Mouse (Mus musculus): ENCODE data around the gene Mrps18a.

Mrps18a gene

DNA sequence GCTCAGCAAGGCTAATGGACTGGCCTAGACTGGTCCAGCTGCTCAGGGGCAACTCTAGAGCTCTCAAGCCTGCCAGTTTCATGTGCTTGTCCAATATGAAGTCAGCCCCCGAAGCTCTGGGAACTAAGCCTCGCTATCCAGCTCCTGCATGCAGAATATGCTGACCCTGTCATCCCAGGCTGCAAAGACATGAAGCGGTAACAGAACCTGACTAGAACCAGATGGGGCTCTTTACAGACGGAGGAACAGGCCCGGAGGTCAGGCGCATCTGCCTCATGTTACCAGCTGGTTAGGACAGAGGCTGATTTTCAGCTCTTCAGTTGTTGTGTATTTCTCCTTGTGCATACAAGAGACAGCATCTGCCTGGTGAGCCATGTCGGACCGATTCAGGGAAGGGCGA is 8.9 kb upstream of the Mrps18a start:
- DNase-seq (ENCODE audit: low spot score in 2 of 2): no peak

GRCm38 (mm10) chr17:46102608-46103159 is 8.1 kb upstream of the Mrps18a start:
- no peak for DNase-seq (ENCODE audit: low spot score in 2 of 2)

DNA sequence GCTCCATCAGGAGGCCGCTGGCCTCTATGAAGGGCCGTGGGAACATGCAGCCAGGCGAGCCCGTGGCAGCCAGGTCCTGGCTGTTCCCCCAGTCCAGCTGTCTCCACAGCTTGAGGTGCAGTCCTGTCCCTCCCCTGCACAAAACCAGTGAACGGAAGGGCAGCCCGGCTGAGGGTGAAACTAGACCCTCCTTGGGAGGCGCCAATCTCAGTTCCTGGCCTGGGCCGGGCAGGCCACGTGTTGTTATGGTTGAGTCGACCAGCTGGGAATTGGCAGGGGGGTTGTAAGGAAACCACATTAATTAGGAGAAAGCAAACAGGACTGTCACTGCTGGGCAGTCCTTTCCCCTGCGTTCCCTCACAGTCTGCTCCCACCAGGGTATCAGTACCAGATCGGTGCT is 6.3 kb upstream of the Mrps18a start:
- DNase-seq (ENCODE audit: low spot score in 2 of 2): peak in 1 of 2 experiments; percentile 49

GRCm38 (mm10) chr17:46108286-46108685 is 2.5 kb upstream of the Mrps18a start:
- DNase-seq (ENCODE audit: low spot score in 2 of 2): no peak

GRCm38 (mm10) chr17:46115489-46115888 is 4.7 kb downstream of the Mrps18a start:
- DNase-seq (ENCODE audit: low spot score in 2 of 2): no peak

- DNase-seq (ENCODE audit: low spot score in 2 of 2): no peak
Measured at GRCm38 (mm10) chr17:46116138-46116537, 5.4 kb downstream of the Mrps18a start.

DNA sequence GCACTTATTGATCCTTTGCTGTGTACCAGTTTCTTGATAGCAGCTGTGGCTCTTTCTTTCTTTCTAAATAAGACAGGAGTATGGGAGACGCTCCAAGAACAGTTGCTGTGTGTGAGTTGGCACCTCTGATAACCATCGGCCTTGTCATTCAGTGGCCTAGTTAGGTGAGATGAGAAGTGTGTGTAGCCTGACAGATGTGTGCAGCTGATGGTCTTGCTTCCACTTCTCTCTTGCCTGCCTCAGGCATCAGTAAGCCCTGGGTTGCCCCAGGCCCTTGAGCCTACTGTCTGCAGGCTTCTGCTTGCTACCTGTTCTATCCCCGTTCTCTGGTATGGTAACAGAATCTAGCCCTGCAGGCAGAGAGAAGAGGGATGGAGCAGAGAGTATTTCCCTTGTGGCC is 6.1 kb downstream of the Mrps18a start:
- DNase-seq (ENCODE audit: low spot score in 2 of 2): no peak

DNA sequence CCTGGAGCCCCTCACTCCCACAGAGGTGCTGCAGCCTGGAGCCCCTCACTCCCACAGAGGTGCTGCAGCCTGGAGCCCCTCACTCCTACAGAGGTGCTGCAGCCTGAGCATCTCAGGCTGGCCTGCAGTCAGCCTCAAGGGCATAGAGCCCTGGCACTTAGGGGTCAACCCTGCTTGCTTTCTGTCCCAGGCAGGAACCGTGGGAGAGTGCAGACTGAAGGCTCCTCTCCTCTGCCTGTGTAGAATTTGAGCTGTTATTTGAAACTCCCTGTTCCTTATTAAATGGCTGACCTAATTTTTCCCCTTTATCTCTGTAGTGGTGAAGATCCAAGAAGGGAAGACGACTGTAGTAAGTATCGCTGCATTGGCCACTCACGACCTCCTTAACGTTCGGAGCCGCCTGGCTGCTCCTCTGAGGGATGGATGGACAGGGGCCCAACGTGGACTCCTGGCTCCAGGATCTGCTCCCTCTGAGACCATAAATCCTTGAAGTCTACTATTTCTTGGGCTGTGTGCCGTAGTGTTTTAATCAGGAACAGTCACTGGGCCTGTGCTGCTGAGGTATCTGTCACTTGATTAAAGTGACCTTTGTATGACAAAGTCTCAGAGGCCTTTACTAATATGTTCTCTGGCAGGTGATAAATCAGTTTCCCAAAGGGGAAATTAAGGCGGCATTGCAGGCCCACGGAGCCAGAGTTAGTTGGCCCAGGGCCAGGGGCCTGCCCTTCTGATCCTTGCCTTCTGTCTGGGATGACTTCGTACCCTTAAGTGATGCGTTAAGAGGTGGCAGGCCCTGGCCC is 7.0 kb downstream of the Mrps18a start:
- no peak for DNase-seq (ENCODE audit: low spot score in 2 of 2)

- no peak for DNase-seq (ENCODE audit: low spot score in 2 of 2)
Measured at GRCm38 (mm10) chr17:46118423-46118850, 7.7 kb downstream of the Mrps18a start.

GRCm38 (mm10) chr17:46119641-46120040 is 8.9 kb downstream of the Mrps18a start:
- no peak for DNase-seq (ENCODE audit: low spot score in 2 of 2)

DNA sequence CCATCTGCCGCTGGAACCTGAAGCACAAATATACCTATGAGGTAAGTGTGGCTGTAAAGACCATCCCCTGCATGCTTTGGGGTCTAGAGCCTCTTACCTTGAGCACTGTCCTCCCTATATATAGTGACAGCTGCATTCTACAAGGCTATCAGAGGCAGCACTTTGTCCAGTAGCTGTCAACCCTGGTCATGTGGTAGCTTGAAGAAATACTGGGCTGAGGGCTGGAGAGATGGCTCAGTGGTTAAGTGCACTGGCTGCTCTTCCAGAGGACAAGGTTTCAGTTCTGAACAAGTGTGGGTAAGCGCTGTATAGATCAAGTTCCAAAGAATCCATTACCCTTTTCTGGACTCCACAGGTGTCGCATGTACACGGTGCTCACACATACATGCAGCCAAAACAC is 12.0 kb downstream of the Mrps18a start:
- DNase-seq (ENCODE audit: low spot score in 2 of 2): no peak

GRCm38 (mm10) chr17:46123285-46123684 is 12.5 kb downstream of the Mrps18a start:
- DNase-seq (ENCODE audit: low spot score in 2 of 2): no peak

- DNase-seq (ENCODE audit: low spot score in 2 of 2): no peak
Measured at GRCm38 (mm10) chr17:46123953-46124700, 13.3 kb downstream of the Mrps18a start.

- no peak for DNase-seq (ENCODE audit: low spot score in 2 of 2)
Measured at GRCm38 (mm10) chr17:46126608-46127007, 15.8 kb downstream of the Mrps18a start.

GRCm38 (mm10) chr17:46127814-46128493 is 17.2 kb downstream of the Mrps18a start:
- no peak for DNase-seq (ENCODE audit: low spot score in 2 of 2)

DNA sequence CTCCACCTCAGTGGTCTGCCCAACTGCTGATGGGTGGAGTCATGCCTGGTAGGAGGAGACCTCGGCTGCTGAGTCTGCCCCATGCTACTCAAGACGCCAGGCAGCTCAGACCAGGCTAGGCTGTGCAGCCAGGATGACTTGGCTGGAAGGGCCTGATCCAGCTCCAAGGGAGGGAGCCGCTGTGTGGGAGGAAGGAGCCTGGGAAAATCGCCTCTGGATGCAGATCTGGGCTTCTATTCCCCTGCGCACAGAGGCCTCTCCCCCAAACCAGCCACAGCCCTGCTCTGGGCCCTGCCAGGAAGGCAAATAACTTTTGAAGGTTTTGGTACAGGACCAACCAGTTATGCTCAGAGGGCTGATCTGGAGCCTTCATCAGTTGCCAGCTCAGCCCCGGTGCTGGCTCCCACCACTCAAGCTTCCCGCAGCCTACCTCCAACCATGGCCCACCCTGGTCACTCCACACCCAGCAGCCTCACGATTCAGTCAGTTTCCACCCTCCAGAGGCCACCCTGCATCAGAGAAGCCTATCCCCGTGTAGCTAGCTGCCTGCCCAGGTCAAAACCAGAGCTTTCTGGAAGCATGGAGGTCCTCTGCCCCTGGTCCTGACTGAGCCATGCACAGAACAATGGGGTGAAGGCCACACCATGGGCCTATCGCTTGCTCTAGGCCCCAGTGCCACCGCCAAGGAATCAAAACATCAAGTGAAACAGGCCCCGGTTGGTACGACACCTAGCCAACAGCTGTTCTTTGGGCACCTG is 19.1 kb downstream of the Mrps18a start:
- peak; percentile 66 to 74 for DNase-seq (ENCODE audit: low spot score in 2 of 2)

DNA sequence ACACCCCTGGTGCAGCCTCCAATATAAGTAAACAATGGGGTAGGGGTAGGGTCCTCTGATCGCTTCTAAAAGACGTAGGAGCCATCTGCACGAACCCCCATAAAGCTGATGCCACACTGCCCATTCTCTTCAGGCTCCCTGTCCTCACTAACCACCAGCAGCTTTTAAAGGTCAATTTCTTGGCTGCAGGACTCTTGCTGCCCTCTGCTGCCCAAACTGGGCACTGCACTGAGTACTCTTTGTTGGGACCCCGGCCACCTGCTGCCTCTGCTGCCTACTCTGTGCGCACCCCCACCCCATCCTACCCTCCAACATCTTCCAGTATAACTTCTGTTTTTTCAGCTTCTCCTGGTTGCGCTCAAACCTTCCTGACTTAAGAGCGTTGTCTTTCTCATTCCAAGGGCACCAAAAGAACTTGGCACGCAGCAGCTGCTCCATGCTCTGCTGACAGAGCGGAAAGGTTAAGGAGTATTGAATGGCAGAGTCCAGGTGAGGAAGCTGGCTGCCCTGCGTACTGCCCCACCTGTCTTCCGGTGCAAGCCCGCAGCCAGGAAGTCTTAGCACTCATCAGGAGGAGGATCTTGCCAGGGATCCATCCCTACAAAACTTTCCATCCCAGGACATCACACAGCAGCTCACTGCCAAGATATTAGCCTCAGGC is 21.4 kb downstream of the Mrps18a start:
- DNase-seq (ENCODE audit: low spot score in 2 of 2): peak; percentile 51 to 86

DNA sequence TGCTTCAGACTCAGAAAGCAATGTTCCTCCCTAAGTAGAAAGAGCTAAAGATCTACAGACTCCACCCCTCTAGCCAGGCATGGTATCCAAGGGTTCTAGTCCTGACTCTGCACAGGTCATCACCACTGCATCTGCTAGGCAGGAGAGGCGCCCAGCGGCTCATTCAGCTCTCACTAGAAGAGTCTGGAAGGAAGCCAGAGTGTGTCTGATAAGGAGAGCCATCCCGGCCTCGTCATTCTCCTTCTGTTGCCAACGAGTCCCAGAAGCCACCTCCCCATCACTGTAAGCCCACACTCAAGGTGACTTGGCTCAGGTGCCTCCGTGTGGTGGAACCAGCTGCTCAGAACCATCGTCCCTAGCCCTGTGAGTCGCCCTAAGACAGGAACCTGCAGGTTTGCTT is 22.1 kb downstream of the Mrps18a start:
- DNase-seq (ENCODE audit: low spot score in 2 of 2): no peak

DNA sequence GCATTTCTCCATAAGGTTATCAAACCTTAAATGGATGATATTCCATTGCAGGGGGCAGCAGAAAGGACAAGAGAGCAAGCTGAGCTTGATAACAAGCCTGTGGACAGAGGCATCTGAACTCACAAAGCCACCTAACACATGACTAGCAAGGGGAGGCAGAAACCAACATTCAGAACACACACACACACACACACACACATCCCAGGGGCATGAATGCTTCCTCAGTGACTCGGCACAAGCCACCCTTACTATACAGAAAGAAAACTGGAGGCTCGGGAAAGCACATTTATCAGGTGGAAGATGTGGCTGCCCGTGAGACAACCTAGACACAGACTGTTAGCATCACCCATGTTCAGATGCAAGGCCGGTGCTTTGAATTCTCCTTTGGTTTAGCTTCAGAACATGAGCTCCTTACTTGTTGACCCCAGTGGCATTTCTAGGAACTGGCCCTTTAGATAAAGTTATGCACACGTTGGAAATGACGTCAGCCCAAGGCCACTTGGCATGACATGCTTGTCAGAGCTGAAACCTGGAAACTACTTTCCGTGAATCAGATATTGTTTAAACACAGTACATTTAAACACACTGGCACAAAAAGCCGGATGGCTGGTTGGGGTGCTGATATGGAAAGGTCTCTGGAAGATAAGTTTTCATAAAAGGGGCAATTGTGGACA is 27.9 kb downstream of the Mrps18a start:
- DNase-seq (ENCODE audit: low spot score in 2 of 2): no peak

- no peak for DNase-seq (ENCODE audit: low spot score in 2 of 2)
Measured at GRCm38 (mm10) chr17:46139872-46140271, 29.1 kb downstream of the Mrps18a start.
